Mouse (Mus musculus): ENCODE measurements around the gene Snrpd3.
"Not testable (repeated sequence)": the region's sequence is repeated elsewhere in the genome, so short reads cannot be mapped to it uniquely, and the experiment has no call there.

Snrpd3 gene

GRCm38 (mm10) chr10:75517073-75517757 is at the start of gene Snrpd3:
TSS of gene Snrpd3 (plus strand) at chr10:75517551.
- DNase-seq (ENCODE audit: low read depth) = peak; percentile 99

- no peak for DNase-seq (ENCODE audit: low read depth)
Observed at GRCm38 (mm10) chr10:75473411-75473810, 43.9 kb upstream of the Snrpd3 start.

GRCm38 (mm10) chr10:75474571-75474970 is 42.8 kb upstream of the Snrpd3 start:
- DNase-seq (ENCODE audit: low read depth) = no peak

- DNase-seq (ENCODE audit: low read depth) = not testable (repeated sequence)
Observed at GRCm38 (mm10) chr10:75475139-75475850, 42.1 kb upstream of the Snrpd3 start.

GRCm38 (mm10) chr10:75477034-75477433 is 40.3 kb upstream of the Snrpd3 start:
- no peak for DNase-seq (ENCODE audit: low read depth)

- no peak for DNase-seq (ENCODE audit: low read depth)
Observed at GRCm38 (mm10) chr10:75479955-75480354, 37.4 kb upstream of the Snrpd3 start.

- DNase-seq (ENCODE audit: low read depth) = no peak
Observed at GRCm38 (mm10) chr10:75481703-75482102, 35.6 kb upstream of the Snrpd3 start.

GRCm38 (mm10) chr10:75482271-75482670 is 35.1 kb upstream of the Snrpd3 start:
- no peak for DNase-seq (ENCODE audit: low read depth)

GRCm38 (mm10) chr10:75482919-75483483 is 34.4 kb upstream of the Snrpd3 start:
- no peak for DNase-seq (ENCODE audit: low read depth)

GRCm38 (mm10) chr10:75484066-75484465 is 33.3 kb upstream of the Snrpd3 start:
- DNase-seq (ENCODE audit: low read depth) = no peak

- no peak for DNase-seq (ENCODE audit: low read depth)
Observed at GRCm38 (mm10) chr10:75484767-75485166, 32.6 kb upstream of the Snrpd3 start.

- peak; percentile 90 for DNase-seq (ENCODE audit: low read depth)
Observed at GRCm38 (mm10) chr10:75486086-75486979, 31.0 kb upstream of the Snrpd3 start.

- no peak for DNase-seq (ENCODE audit: low read depth)
Observed at GRCm38 (mm10) chr10:75487131-75487530, 30.2 kb upstream of the Snrpd3 start.

- DNase-seq (ENCODE audit: low read depth) = peak; percentile 63
Observed at GRCm38 (mm10) chr10:75489522-75489921, 27.8 kb upstream of the Snrpd3 start.

GRCm38 (mm10) chr10:75490731-75491130 is 26.6 kb upstream of the Snrpd3 start:
- no peak for DNase-seq (ENCODE audit: low read depth)

- no peak for DNase-seq (ENCODE audit: low read depth)
Observed at GRCm38 (mm10) chr10:75491234-75491935, 26.0 kb upstream of the Snrpd3 start.

- no peak for DNase-seq (ENCODE audit: low read depth)
Observed at GRCm38 (mm10) chr10:75491936-75492262, 25.5 kb upstream of the Snrpd3 start.

- peak; percentile 33 for DNase-seq (ENCODE audit: low read depth)
Observed at GRCm38 (mm10) chr10:75495304-75495703, 22.0 kb upstream of the Snrpd3 start.

- DNase-seq (ENCODE audit: low read depth) = peak; percentile 55
Observed at GRCm38 (mm10) chr10:75495921-75496320, 21.4 kb upstream of the Snrpd3 start.

GRCm38 (mm10) chr10:75499214-75499613 is 18.1 kb upstream of the Snrpd3 start:
- not testable (repeated sequence) for DNase-seq (ENCODE audit: low read depth)

- DNase-seq (ENCODE audit: low read depth) = no peak
Observed at GRCm38 (mm10) chr10:75499791-75500190, 17.6 kb upstream of the Snrpd3 start.

- DNase-seq (ENCODE audit: low read depth) = no peak
Observed at GRCm38 (mm10) chr10:75500345-75500744, 17.0 kb upstream of the Snrpd3 start.

All from NIH3T3 (cell line).